Mouse (Mus musculus) layer of hippocampus, postnatal 10 days (tissue): ENCODE data around the gene Tmem223. TPM values are rescaled to one million over a fixed set of nuclear protein-coding genes. Genes with fewer than 3 reads are reported as not detected.

Experiments
- DNase-seq, 2 experiments: peaks; one replicate each; pipeline ENCODE4 v3.0.0; 2021; ENCODE audit warnings: low spot score in 2 of 2
- microRNA-seq, 2 experiments: library from miRNA; unstranded; fragments of <30 nt; microRNA quantifications; one replicate each; pipeline ENCODE4 v1.2.0; 2021
- total RNA-seq, 2 experiments: library from RNA; stranded (reverse); gene quantifications; 2 replicates each; pipeline ENCODE4 v1.2.3; 2021

The Tmem223 gene
- total RNA-seq, 2 experiments from 2014 or later = 99.9 to 120 TPM

DNA sequence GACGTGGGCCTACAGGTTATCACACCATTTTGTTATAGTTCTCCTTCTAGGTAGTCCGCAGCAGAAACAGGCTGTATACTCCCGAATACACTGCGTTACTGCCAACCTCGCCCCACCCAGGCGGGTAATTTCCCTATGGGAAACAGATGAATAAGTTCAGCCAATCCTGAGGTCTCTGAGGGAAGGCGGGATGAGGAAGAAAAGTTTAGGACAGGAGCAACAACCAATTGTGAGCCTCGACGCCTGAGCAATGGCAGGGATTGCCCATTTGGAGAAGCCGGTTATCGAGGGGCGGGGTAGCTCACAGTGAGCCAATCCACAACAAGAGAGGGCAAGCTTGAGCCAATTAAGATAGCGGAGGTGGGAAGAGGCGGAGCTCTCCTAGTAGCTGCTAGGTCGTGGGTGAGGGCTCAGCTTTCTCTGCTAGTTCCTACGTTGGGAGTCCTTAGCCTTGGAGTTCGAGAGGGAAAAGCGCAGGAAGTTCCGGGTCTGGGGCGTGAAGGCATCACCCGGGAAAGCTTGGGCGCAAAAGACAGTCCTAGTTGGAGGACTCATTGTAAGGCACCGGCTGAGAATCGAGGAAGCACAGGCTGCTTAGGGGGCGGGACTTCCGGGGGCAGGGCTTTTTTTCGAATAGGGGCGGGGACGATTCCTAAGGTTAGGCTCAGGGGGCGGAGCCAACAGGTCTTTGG lies 31.5 kb downstream of the Tmem223 start, which contains the start of gene Zbtb3:
Gene Zbtb3, plus strand, starts transcription at position 426 of the 692 bp plus-strand sequence.
- DNase-seq = peak; percentile 90

DNA sequence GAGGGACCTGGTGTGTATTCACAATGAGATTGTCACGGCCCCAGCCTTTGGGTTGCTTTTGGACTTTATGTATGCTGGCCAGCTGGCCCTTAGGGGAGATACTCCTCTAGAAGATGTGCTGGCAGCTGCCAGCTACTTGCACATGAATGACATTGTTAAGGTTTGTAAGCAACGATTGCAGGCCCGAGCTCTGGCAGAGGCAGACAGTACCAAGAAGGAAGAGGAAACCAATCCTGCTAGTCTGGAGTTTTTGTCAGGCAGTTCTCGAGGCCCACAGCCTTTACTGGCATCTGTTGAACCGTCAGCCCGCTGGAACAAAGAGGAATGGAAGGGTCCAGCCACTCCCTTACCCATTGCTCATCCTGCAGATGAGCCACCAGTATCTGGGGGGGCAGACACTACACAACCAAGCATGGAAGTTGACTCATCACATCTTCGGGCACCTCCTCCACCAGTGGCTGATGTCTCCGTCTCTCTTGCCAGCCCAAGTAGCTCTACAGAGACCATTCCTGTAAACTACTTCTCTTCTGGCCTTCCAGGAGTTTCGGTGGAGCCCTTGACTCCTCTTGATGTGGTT lies 32.5 kb downstream of the Tmem223 start:
- no peak for DNase-seq

DNA sequence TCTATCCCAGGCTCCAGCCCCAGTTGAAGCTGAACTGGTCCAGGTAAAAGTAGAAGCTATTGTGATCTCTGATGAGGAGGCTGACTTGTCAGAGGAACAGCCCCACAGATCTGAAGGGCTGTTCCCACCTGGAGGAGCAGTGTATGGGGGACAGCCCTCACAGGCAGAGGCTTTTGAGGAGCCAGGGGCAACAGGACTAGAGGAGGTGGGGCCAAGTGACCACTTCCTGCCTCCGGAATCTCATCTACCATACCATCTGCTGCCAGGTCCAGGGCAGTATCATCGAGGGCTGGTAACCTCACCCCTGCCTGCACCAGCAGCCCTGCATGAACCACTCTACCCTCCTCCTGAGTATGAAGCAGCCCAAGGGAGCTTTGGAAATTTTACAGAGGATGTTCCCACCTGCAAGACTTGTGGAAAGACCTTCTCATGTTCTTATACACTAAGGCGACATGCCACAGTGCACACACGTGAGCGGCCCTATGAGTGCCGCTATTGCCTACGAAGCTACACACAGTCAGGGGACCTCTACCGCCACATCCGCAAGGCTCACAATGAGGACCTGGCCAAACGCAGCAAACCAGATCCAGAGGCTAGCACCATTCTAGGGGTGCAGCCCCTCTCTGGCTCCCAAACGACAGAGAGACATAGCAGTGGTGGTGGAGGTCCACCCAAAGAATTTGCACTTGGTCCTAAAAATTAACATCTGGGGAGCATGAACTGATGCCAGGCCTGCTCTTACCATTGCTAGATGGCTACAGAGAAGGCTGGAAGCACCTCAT lies 33.3 kb downstream of the Tmem223 start:
- DNase-seq = no peak

DNA sequence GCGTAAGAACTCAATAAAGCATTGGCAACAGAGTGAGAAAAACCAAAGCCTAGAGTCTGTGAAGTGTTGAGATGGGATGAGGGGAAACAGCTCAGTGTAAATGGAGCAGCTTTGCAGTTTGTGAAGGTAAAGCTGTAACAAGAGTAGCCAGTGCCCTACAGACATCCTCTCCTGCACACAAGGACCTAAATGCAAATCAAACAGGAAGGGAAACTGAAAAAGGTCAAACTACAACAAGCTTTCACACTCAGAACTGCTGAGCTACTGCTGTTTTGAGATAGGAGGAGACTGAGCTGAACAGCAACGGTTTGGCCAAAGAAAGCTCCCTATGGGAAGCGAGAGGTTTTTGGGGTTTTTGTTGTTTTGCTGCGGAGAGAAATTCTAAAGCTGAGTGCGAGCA lies 36.0 kb downstream of the Tmem223 start:
- DNase-seq = no peak

DNA sequence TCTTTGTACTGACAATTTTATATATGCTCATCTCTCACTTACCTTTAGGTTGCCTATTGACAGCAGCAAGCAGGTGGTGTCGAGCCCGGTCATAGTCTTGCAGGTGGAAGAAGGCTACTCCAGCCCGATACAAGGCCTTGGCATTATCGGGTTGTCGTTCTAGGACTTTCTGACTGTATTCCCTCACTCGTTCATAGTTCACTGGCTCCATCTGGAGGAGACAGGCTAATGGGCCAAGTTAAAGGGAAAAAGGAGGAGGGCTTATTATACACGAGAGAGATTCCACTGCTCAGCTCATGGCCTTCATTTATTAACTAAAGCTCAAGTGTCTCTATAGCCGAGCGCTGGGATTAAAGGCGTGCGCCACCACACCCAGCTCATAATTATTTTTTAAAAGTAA lies 45.0 kb downstream of the Tmem223 start:
- no peak for DNase-seq

DNA sequence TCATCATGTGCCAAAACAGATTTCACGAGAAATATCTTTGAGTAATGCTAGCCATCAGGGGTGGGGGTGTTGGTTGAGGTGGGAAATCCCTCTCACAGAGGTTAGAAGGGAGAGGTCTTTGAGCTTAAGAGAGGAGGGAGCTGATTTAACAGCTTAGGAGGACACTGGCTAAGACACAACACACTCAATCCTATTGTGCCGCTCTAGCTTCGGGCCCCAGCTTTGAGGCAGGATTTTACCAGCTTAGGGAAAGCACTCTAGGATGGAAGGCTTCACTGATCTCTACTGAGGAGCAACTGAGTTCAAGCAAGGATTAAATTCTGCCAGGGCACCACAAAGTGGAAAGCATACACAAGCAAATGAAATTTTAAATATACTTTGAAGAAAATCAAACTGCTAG lies 46.2 kb downstream of the Tmem223 start:
- DNase-seq = no peak

DNA sequence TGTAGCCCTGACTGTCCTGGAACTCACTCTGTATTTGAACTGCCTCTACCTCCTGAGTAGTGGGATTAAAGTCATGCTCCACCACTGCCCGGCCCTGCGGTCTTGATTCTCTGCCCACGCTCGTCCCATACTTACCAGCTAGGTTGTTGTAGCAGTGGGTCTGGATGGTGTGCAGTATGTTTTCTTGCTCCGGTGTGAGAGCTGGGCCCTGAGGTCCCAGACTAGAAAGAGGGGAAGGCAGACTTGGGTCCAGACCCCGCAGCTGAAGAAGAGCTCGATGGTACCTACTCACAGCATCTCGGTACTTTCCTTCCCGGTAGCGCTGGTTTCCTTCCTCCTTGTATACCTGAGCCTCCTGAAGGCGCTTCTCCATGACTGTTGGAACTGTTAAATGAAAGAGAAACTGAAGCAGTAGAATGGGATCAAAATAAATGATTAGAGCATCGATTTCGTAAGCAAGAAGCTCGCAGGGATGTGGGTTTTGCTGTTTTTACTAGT lies 47.6 kb downstream of the Tmem223 start:
- DNase-seq = no peak

DNA sequence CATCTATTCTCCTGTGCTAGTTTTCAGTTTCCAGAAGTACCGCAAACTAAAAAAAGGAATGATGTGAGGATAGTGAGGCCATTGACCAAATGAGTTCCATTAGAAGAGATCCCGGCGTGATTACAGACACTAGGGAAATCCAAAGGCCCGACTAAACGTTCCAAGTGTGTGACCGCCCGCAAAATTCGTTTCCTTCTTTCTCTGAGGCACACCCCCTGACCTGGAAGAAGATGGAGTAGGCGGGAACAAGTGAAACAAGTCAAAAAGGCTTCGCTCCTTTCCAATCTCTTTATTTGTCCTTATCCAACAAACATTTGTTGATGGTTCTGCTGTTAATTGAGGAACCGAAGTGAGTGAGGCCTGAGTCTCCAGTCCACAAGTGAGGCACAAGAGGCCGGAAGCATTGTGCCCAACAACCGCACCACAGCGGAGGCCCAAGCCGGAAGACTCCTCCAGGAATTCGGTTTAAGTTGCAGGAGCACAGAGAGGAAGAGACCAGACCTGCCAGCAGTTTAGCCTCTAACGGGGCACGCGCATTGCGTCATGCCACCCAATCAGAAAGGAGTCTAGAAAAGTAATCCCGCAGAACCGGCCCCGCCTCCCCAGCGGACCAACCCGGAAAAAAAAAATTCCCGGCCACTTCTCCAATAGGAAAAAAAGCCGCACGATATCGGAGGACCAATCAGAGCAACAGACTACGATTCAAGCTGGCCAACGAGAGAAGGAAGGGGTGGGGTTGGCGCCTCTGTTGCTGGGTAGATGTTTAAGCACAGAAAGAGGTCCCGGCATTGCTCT lies 48.2 kb downstream of the Tmem223 start, which contains the start of gene Ttc9c:
Gene Ttc9c, minus strand, starts transcription at position 533 of the 795 bp plus-strand sequence.
- peak; percentile 91 to 95 for DNase-seq

DNA sequence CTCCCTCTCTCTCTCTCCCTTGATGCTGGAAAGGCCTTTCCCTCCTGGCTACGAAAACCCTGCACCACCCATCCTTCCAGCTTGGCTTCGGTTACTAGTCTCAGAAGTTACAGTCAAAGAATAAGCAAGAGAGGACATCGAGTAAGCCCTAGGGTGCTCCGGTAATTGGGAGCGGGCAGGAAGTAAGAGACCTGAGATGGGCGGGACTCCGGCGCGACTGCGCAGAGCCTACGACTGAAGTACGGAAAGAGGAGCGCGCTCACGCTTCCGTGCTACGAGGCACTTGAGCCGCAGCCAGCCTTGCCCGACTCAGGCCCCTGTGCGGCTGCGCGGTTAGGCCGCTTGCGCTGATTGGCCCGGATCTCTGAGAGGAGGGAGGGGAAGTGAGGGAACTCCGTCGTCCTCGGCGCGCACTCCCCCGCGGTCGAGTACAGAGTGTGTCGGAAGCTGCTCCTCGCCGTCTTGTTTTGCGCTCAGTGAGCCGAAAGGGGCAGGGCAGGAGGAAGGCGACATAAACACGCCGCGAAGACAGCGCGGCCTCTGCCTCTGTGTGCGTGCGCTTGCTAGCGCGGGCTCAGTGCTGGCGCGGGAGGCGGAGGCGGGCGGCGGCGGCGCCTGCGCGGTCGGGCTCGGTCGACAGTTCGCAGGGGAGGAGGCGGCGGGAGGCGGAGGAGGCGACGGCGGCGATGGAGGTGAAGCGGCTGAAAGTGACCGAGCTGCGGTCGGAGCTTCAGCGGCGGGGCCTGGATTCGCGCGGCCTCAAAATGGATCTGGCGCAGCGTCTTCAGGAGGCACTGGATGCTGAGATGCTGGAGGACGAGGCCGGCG lies 49.0 kb downstream of the Tmem223 start, which contains the start of gene Hnrnpul2:
Gene Hnrnpul2, plus strand, starts transcription at position 415 of the 828 bp plus-strand sequence.
- DNase-seq = peak; percentile 98

DNA sequence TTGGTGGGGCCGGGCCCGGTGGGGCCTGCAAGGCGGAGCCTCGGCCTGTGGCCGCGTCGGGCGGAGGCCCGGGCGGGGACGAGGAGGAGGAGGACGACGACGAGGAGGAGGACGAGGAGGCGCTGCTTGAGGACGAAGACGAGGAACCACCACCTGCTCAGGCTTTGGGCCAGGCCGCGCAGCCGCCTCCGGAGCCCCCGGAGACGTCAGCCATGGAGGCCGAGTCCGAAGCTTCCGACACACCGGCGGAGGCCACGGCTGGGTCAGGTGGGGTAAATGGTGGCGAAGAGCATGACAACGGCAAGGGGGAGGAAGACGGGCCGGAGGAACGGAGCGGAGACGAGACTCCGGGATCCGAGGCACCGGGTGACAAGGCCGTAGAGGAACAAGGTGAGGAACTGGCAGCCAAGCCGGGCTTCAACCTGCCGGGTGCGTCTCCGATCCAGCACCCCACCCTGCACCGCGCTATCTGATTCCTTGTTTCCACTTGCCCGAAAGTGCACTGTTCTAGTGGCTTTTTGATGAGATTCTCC lies 49.7 kb downstream of the Tmem223 start:
- DNase-seq = no peak

DNA sequence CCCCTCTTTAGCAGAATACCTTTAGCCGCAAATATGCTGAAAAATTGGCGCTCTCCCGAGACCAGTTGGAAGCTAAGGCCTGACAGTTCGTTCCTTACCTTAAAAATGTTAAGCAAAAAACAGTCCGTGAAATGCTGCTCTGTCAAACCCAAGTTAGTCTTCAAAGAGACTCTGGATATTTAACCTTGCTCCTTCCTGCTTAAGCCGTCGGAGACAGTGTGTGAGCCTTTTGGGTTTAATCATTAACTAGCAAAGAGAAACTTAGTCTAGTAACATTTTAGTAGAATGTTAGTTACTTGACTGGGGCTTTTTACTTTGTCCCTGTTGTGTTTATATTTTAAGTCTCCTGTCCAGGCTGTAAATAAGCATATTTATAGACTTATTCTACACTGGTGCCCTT lies 50.4 kb downstream of the Tmem223 start:
- no peak for DNase-seq

Small RNA genes within 50 kb of the gene (microRNA-seq; reads per million reads assigned to microRNA genes)
- 0 reads per million in 2 experiments for gene Mir6992

Other genes with a start within 250 kb of the Tmem223 start
- gene Slc22a8, start 179.7 kb upstream of the Tmem223 start, total RNA-seq = 10 to 100 TPM; 20.6 to 21.5 TPM
- gene Slc22a6, start 153.0 kb upstream of the Tmem223 start, total RNA-seq = 1 to 10 TPM; 3.6 to 4.4 TPM
- 100 to 1,000 TPM; 117 to 125 TPM for gene Chrm1, start 107.2 kb upstream of the Tmem223 start, total RNA-seq
- 100 to 1,000 TPM; 198 to 212 TPM for gene Slc3a2, start 47.6 kb upstream of the Tmem223 start, total RNA-seq
- 10 to 100 TPM; 52.6 to 53.3 TPM for gene Wdr74, start 35.2 kb upstream of the Tmem223 start, total RNA-seq
- gene 1700092M07Rik, start 30.3 kb upstream of the Tmem223 start, total RNA-seq = 1 to 10 TPM; 1.4 to 1.8 TPM
- gene Stx5a, start 29.6 kb upstream of the Tmem223 start, total RNA-seq = 10 to 100 TPM; 61.9 to 64.8 TPM
- gene Nxf1, start 13.9 kb upstream of the Tmem223 start, total RNA-seq = 10 to 100 TPM; 72.7 to 79.7 TPM
- 1 to 10 TPM; 7.0 to 9.3 TPM for gene Tmem179b, start 3.5 kb downstream of the Tmem223 start, total RNA-seq
- gene Taf6l, start 15.4 kb downstream of the Tmem223 start, total RNA-seq = 10 to 100 TPM; 18.2 to 19.0 TPM
- 100 to 1,000 TPM; 107 to 109 TPM for gene Polr2g, start 27.6 kb downstream of the Tmem223 start, total RNA-seq
- gene Zbtb3, start 31.6 kb downstream of the Tmem223 start, total RNA-seq = 1 to 10 TPM; 4.2 to 5.2 TPM
- 10 to 100 TPM; 27.8 to 34.5 TPM for gene Ttc9c, start 48.3 kb downstream of the Tmem223 start, total RNA-seq
- 100 to 1,000 TPM; 112 to 115 TPM for gene Hnrnpul2, start 49.0 kb downstream of the Tmem223 start, total RNA-seq
- 10 to 100 TPM in 1 of 2 experiments, not detected in 1; 15.9 TPM for gene AC129217.1, start 58.8 kb downstream of the Tmem223 start, total RNA-seq
- 100 to 1,000 TPM; 105 to 115 TPM for gene Bscl2, start 66.5 kb downstream of the Tmem223 start, total RNA-seq
- gene Gng3, start 68.2 kb downstream of the Tmem223 start, total RNA-seq = 100 to 1,000 TPM; 291 to 295 TPM
- gene Lrrn4cl, start 79.8 kb downstream of the Tmem223 start, total RNA-seq = under 1 TPM; 0.66 to 0.78 TPM
- 100 to 1,000 TPM; 112 to 116 TPM for gene Ubxn1, start 100.5 kb downstream of the Tmem223 start, total RNA-seq
- gene Uqcc3, start 109.9 kb downstream of the Tmem223 start, total RNA-seq = 10 to 100 TPM; 32.1 to 37.5 TPM
- 1 to 10 TPM; 4.8 to 9.8 TPM for gene Lbhd1, start 112.7 kb downstream of the Tmem223 start, total RNA-seq
- gene Gm49403, start 112.9 kb downstream of the Tmem223 start, total RNA-seq = not detected
- 10 to 100 TPM; 18.9 to 27.6 TPM for gene 1810009A15Rik, start 117.9 kb downstream of the Tmem223 start, total RNA-seq
- gene Gm49416, start 117.9 kb downstream of the Tmem223 start, total RNA-seq = 1 to 10 TPM; 3.8 to 4.6 TPM
- 10 to 100 TPM; 24.6 to 25.0 TPM for gene Ints5, start 122.0 kb downstream of the Tmem223 start, total RNA-seq
- 100 to 1,000 TPM; 103 to 111 TPM for gene Ganab, start 127.1 kb downstream of the Tmem223 start, total RNA-seq
- 100 to 1,000 TPM; 121 to 130 TPM for gene B3gat3, start 149.4 kb downstream of the Tmem223 start, total RNA-seq
- gene Rom1, start 158.4 kb downstream of the Tmem223 start, total RNA-seq = 1 to 10 TPM; 2.3 to 2.4 TPM
- 10 to 100 TPM; 11.0 to 11.9 TPM for gene Eml3, start 158.6 kb downstream of the Tmem223 start, total RNA-seq
- gene Mta2, start 170.9 kb downstream of the Tmem223 start, total RNA-seq = 10 to 100 TPM; 60.6 to 67.9 TPM
- 10 to 100 TPM; 15.6 to 16.2 TPM for gene Tut1, start 182.9 kb downstream of the Tmem223 start, total RNA-seq
- 100 to 1,000 TPM; 283 to 287 TPM for gene Eef1g, start 196.0 kb downstream of the Tmem223 start, total RNA-seq
- gene Ahnak, start 218.3 kb downstream of the Tmem223 start, total RNA-seq = 10 to 100 TPM; 17.2 to 18.5 TPM